Comparison of ENCODE assay signal across 23 mouse cellular contexts in genomic region chr6:126530019-126530418, GRCm38 (mm10). TPM values are rescaled to one million over a fixed set of nuclear protein-coding genes. Genes with fewer than 3 reads are reported as not detected.
"Had no signal": no experiment of that assay in that cellular context is flagged by ENCODE, and none has a peak within 500 bp of the region (broad histone marks: within the 10 kb centered on the region; RNA-seq: fewer than 3 reads in every experiment).

No protein-coding gene starts in this region.

- H3K9ac ChIP-seq: limb, embryonic 13.5 days; liver, embryonic 12.5 days; liver, embryonic 15.5 days; midbrain, embryonic 12.5 days; midbrain, embryonic 15.5 days; neural tube, embryonic 12.5 days; neural tube, embryonic 15.5 days had no signal

- H3K27ac ChIP-seq: layer of hippocampus, adult 2 months; limb, embryonic 10.5 days; limb, embryonic 13.5 days; liver, embryonic 12.5 days; liver, embryonic 15.5 days; macrophage; midbrain, embryonic 12.5 days; midbrain, embryonic 15.5 days; neural tube, embryonic 12.5 days; neural tube, embryonic 15.5 days; stomach, postnatal 0 days had no signal

- ATAC-seq: liver, embryonic 12.5 days; midbrain, embryonic 15.5 days had no signal

- H3K4me3 ChIP-seq: layer of hippocampus, adult 2 months; limb, embryonic 10.5 days; limb, embryonic 13.5 days; liver, embryonic 12.5 days; liver, embryonic 15.5 days; midbrain, embryonic 12.5 days; midbrain, embryonic 15.5 days; neural tube, embryonic 12.5 days; neural tube, embryonic 15.5 days had no signal

- DNase-seq: kidney, postnatal 14 days; layer of hippocampus, adult 9-11 months; liver; lung, adult 18-20 months; lung, postnatal 14 days; right cerebral cortex, adult 18-20 months; right cerebral cortex, postnatal 14 days; right cerebral cortex, postnatal 4 days; thymus, adult 2 months; thymus, postnatal 14 days; thymus, postnatal 4 days had no signal

- H3K36me3 ChIP-seq: limb, embryonic 10.5 days; limb, embryonic 13.5 days; liver, embryonic 12.5 days; liver, embryonic 15.5 days; midbrain, embryonic 12.5 days; midbrain, embryonic 15.5 days; neural tube, embryonic 12.5 days; neural tube, embryonic 15.5 days had no signal

- H3K4me1 ChIP-seq: liver, embryonic 12.5 days; liver, embryonic 15.5 days had no signal

- H3K4me2 ChIP-seq: limb, embryonic 13.5 days; liver, embryonic 12.5 days; liver, embryonic 15.5 days; midbrain, embryonic 12.5 days; midbrain, embryonic 15.5 days; neural tube, embryonic 12.5 days; neural tube, embryonic 15.5 days had no signal

- H3K9me3 ChIP-seq: limb, embryonic 10.5 days; limb, embryonic 13.5 days; liver, embryonic 12.5 days; liver, embryonic 15.5 days; midbrain, embryonic 12.5 days; midbrain, embryonic 15.5 days; neural tube, embryonic 12.5 days; neural tube, embryonic 15.5 days had no signal

RNA-seq across cellular contexts. Expression of gene Kcna5, which starts 5.2 kb away (rescaled TPM):
- total RNA-seq: megakaryocyte, adult 5-6 weeks had no signal
- polyA plus RNA-seq: macrophage had no signal
